Mouse (Mus musculus) E14TG2a.4 (cell line): ENCODE results near the gene Fam122b.

Source experiments
- CTCF ChIP-seq: conservative IDR thresholded peaks from 2 replicates; pipeline ENCODE4 v1.5.1; 2014; ENCODE audit warnings: low read length
- NANOG ChIP-seq: IDR thresholded peaks from 2 replicates; pipeline ENCODE4 v1.6.1; 2014; ENCODE audit warnings: borderline replicate concordance, low read length, mixed read lengths
- POU5F1 ChIP-seq: IDR thresholded peaks from 2 replicates; pipeline ENCODE4 v1.6.1; 2014; ENCODE audit warnings: low read length, borderline replicate concordance

DNA sequence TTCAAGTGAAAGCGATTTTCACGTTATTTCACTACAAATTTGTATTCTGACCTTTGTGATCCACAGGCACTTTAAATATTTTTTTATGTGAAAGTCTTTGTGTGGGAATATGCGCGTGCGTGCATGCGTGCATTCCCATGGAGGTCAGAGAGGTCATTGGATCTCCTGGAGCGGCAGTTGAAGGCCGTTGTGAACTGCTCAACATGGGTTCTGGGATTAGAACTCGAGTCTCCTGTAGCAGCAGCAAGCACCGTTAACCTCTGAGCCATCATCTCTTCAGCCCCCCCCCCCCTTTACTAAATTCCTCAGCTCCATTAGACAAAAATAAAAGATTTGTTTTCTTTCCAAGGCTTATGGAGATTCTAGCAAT lies 443 bp upstream of the Fam122b start:
- TF ChIP-seq CTCF (no peak), NANOG (no peak), POU5F1 (no peak)
